Mouse (Mus musculus) intestine, postnatal 0 days (tissue): ENCODE measurements around the gene Smc1b. TPM values are rescaled to one million over a fixed set of nuclear protein-coding genes. Genes with fewer than 3 reads are reported as not detected.

ENCODE experiments used
- ATAC-seq: fragments of 200-750 bp; cut with Nextera tagmentation; 2 replicates; pipeline ENCODE4 v1.8.0; 2017; ENCODE audit warnings: mild to moderate bottlenecking, moderate TSS enrichment, moderate library complexity
- H3K27ac ChIP-seq: fragments of 300-500 bp; sonication (generic); 2 replicates; pipeline ENCODE4 v1.5.1; 2014; ENCODE audit warnings: mild to moderate bottlenecking, low read depth, low read length, moderate library complexity
- H3K27me3 ChIP-seq: fragments of 300-500 bp; sonication (generic); replicated peaks from 2 replicates; pipeline ENCODE4 v1.6.1; 2014; ENCODE audit warnings: low read length, mixed read lengths; ENCODE audit not compliant: control insufficient read depth, insufficient read depth
- H3K36me3 ChIP-seq: fragments of 300-500 bp; sonication (generic); 2 replicates; pipeline ENCODE4 v1.6.1; 2014; ENCODE audit warnings: mild to moderate bottlenecking, moderate library complexity; ENCODE audit not compliant: control insufficient read depth, insufficient read depth
- H3K4me1 ChIP-seq: fragments of 300-500 bp; sonication (generic); replicated peaks from 2 replicates; pipeline ENCODE4 v1.6.1; 2014; ENCODE audit warnings: antibody characterized with exemption, low read length, mixed read lengths; ENCODE audit not compliant: control insufficient read depth, insufficient read depth
- H3K4me2 ChIP-seq: fragments of 300-500 bp; sonication (generic); replicated peaks from 2 replicates; pipeline ENCODE4 v1.6.1; 2014; ENCODE audit warnings: low read depth, mild to moderate bottlenecking, moderate library complexity
- H3K4me3 ChIP-seq: fragments of 300-500 bp; sonication (generic); 2 replicates; pipeline ENCODE4 v1.5.1; 2014; ENCODE audit warnings: low read depth, low read length
- H3K9ac ChIP-seq: fragments of 300-500 bp; sonication (generic); 2 replicates; pipeline ENCODE4 v1.6.1; 2014; ENCODE audit warnings: mild to moderate bottlenecking, low read depth, low read length
- H3K9me3 ChIP-seq: fragments of 300-500 bp; sonication (generic); 2 replicates; pipeline ENCODE4 v1.6.1; 2016; ENCODE audit warnings: mixed run types; ENCODE audit not compliant: control insufficient read depth
- CTCF ChIP-seq: sonication (generic); IDR thresholded peaks from 2 replicates; pipeline ENCODE4 v1.5.1; 2016; ENCODE audit warnings: low read depth, mild to moderate bottlenecking, control low read depth, antibody characterized with exemption, moderate library complexity
- WGBS: fragments of 180-500 bp; shearing (Covaris S2); extraction: QIAGEN DNeasy Blood & Tissue Kit; methylation state at CpG from one replicate; pipeline ENCODE4 v1.1.7; 2014; 5-methylcytosine and 5-hydroxymethylcytosine counted together
- polyA plus RNA-seq: library from polyadenylated mRNA; unstranded; fragments of >200 nt; fragmentation: Nextera tagmentation; extraction: Ambion mirVana; gene quantifications from 2 replicates; pipeline ENCODE4 v1.2.1, GENCODE M21; 2015

Gene Smc1b
- polyA plus RNA-seq = 0.07 and 0.18 TPM in 2 replicates

DNA sequence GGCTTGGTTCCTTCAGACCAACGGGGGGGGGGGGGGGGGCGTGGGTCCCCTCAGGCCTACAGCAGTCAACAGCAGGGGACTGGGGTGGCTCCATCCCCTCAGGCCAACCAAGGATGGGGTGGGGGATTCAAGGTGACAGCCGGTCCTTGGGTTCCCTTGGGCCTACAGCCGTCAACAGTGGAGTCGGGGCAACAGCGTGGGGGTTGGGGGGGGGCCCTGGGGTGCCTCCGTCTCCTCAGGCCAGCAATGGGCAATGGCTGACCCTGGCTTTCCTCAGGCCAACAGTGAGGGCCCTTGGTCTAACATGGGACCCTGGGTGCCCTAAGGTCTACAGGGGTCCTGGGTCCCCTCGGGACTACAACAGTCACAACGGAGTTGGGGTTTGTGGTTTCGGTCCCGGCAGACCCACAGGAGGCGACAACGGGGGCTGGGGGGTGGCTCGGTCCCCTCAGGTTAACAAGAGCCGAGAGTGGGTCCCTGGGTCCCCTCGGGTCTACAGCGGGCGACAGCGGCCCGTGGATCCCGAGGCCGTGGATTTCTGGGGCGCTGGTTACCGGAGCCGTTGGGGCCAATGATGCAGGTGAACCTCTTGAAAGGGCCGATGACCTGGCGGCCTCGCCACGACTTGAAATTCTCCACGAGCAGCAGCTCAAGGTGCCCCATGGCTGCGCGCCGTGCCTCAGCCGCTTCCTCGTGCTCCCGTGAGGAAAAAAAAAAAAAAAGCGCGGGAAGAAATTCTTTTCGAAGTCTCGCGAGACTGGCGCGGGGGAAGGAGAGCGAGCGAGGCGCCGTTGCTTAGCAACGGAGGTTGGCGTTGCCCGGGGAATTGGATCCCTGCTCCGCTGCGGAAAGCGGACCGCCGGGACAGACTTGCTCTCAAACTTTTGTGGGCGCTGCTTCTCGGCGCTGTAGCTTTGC is at the start of gene Smc1b, which contains the start of gene Ribc2:
Gene Smc1b, minus strand, starts transcription at position 690 of the 918 bp plus-strand sequence.
Gene Ribc2, plus strand, starts transcription at position 804 of the 918 bp plus-strand sequence.
- no peaks in the 10 kb centered on the region for H3K4me1 ChIP-seq
- no peaks in the 10 kb centered on the region for H3K27me3 ChIP-seq
- H3K9me3 ChIP-seq = no peaks in the 10 kb centered on the region
- H3K4me3 ChIP-seq = peak within 1 kb of the TSS; percentile 21; the same call in 1 of the 2 replicates
- ATAC-seq = peak; percentile 56; the same call in 1 of the 2 replicates
- no peak for TF ChIP-seq CTCF
- H3K36me3 ChIP-seq = no peaks in the 10 kb centered on the region
- H3K4me2 ChIP-seq = peak within 1 kb of the TSS; percentile 54
- H3K9ac ChIP-seq = no peak within 1 kb of the TSS
- 33% methylated on average over 56 of the region's 58 CpGs for WGBS
- no peak within 1 kb of the TSS for H3K27ac ChIP-seq

DNA sequence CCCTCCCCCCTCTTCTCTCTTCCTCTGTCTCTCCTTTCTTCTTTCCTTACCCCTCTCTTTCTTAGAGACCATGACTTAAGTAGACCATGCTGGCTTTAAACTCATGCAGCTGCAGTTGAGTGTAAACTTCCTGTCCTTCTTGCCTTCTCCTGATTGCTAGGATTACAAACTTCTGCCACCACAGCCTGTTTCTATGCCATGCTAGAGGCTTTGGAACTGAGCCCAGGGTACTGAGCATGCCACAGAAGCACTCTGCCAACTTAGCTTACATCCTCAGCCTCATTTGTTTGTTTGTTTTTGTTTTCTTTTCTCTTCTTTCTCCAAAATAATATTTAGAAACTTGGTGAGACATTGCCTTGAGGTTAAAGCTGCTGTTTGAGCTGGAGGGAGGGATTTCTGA is 48.6 kb upstream of the Smc1b start:
- no peak overlapping the region for H3K4me2 ChIP-seq
- no peaks in the 10 kb centered on the region for H3K36me3 ChIP-seq
- no peaks in the 10 kb centered on the region for H3K4me1 ChIP-seq
- H3K4me3 ChIP-seq = no peak overlapping the region
- no peak for TF ChIP-seq CTCF
- no peaks in the 10 kb centered on the region for H3K9me3 ChIP-seq
- H3K27ac ChIP-seq = peak overlapping the region; percentile 4; the same call in 1 of the 2 replicates
- ATAC-seq = no peak
- H3K9ac ChIP-seq = no peak overlapping the region
- no peaks in the 10 kb centered on the region for H3K27me3 ChIP-seq

DNA sequence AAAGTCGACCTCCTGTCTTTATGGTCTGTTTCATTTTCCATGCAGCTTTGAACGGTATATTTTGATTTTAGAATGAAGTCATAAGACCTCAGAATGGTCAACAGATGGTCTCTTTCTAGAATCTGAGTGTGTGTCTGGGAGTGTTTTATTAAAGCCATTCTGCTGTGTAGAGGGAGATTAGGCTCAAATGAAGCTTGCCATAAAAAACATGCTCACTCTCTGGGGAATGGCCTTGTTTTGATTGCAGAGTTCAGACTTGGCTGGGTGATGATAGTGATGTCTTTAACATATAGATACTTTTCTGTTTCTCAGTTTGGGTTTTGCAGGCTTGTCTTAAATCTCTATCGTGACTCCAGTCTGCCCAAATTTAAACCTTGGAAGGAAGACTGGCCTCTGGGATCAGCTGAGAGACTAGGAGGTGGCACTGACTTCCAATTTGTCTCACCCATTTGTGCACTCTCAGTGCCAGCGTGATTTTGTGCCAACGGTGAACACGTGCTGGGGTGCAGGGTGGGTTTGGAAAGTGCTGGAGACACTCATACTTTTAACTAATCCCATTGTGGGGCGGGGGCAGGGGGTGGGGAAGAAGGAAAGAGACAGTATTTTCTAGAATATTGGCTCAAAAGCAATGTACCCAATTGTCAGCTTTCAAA is 47.9 kb upstream of the Smc1b start:
- TF ChIP-seq CTCF = no peak
- no peaks in the 10 kb centered on the region for H3K27me3 ChIP-seq
- H3K9ac ChIP-seq = no peak overlapping the region
- no peak overlapping the region for H3K4me2 ChIP-seq
- H3K27ac ChIP-seq = peak overlapping the region; percentile 4; the same call in 1 of the 2 replicates
- no peak for ATAC-seq
- WGBS = 73% methylated on average over 7 of the region's 7 CpGs
- H3K36me3 ChIP-seq = no peaks in the 10 kb centered on the region
- no peaks in the 10 kb centered on the region for H3K9me3 ChIP-seq
- no peaks in the 10 kb centered on the region for H3K4me1 ChIP-seq
- no peak overlapping the region for H3K4me3 ChIP-seq

DNA sequence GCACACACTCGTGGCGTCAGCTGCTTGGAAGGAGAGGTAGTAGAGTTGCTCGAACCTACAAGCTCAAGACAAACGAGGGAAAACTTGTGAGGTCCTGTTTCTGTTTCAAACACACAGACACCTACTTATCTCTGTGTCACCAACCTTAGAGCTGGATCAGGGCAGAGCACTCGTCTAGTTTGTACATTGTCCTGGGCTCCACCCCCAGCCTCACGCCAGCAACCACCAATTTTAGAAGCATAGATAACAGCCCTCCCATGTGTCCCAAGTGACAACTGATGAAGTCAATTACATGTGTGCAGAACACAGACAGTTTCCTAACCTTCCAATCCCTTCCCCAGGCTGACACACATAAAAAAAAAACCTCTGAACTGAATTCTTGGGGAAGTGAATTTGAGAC is 46.4 kb upstream of the Smc1b start:
- no peaks in the 10 kb centered on the region for H3K36me3 ChIP-seq
- 62% methylated on average over 6 of the region's 6 CpGs for WGBS
- H3K4me1 ChIP-seq = no peaks in the 10 kb centered on the region
- no peak for ATAC-seq
- H3K9me3 ChIP-seq = no peaks in the 10 kb centered on the region
- no peaks in the 10 kb centered on the region for H3K27me3 ChIP-seq
- no peak overlapping the region for H3K27ac ChIP-seq
- H3K4me2 ChIP-seq = no peak overlapping the region
- no peak for TF ChIP-seq CTCF
- H3K9ac ChIP-seq = no peak overlapping the region
- H3K4me3 ChIP-seq = no peak overlapping the region

DNA sequence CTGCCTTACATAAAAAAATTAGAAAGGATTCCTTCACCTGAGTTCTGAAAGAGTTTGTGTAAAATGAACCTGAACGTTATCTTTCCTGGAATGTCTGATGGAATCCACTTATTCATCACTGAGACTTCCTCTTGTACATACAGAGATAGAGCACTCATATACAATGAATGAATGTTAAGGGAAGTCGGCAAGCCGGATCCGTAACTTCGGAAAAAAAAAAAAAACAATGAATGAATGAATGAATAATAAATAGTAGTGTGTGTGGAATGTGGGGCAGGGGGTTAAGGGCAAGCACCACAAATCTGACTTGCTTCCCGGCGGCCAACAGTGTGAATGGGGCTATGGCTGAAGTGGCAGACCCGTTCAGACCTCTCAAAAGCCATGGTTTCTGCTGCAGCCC is 45.8 kb upstream of the Smc1b start:
- no peak overlapping the region for H3K9ac ChIP-seq
- no peaks in the 10 kb centered on the region for H3K27me3 ChIP-seq
- 79% methylated on average over 8 of the region's 8 CpGs for WGBS
- H3K4me3 ChIP-seq = no peak overlapping the region
- H3K9me3 ChIP-seq = no peaks in the 10 kb centered on the region
- no peak overlapping the region for H3K27ac ChIP-seq
- H3K4me1 ChIP-seq = no peaks in the 10 kb centered on the region
- TF ChIP-seq CTCF = no peak
- H3K4me2 ChIP-seq = no peak overlapping the region
- H3K36me3 ChIP-seq = no peaks in the 10 kb centered on the region
- ATAC-seq = 0 out of 2 replicates have a peak, but pooled peaks have one; percentile 61

DNA sequence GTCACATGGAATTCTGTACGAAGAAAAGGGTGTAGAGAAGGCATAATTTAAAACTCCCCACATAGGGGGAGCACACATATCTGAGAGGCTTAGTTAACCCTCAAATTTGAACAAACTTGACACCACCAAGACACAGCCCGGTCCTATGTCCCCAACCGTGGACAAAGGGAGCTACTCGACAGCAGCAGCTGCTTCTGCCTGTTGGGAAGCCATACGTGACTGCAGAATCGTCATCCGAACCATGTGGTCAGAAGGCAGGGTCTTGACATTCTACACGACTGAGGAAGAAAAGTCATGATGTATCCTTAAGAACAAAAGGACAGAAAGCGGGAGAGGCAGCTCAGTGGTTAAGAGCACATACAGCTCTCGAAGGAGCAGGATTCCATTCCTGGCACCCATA is 42.3 kb upstream of the Smc1b start:
- Histone ChIP-seq H3K4me1 (no peaks in the 10 kb centered on the region), H3K4me3 (no peak overlapping the region), H3K27ac (no peak overlapping the region), H3K9me3 (no peaks in the 10 kb centered on the region), H3K9ac (no peak overlapping the region), H3K36me3 (no peaks in the 10 kb centered on the region), H3K27me3 (no peaks in the 10 kb centered on the region), H3K4me2 (no peak overlapping the region)
- no peak for TF ChIP-seq CTCF
- WGBS = 60% methylated on average over 10 of the region's 10 CpGs
- ATAC-seq = no peak
